Mouse (Mus musculus) A20 (cell line): Measurements from ENCODE around the gene Galnt2.
A peak's percentile ranks its signal among the peaks of the same experiment; 100 is the strongest.

Source experiments
- DNase-seq: peaks from one replicate; pipeline ENCODE4 v3.0.0-alpha.2; 2011; ENCODE audit warnings: low read depth, low spot score

The Galnt2 gene

DNA sequence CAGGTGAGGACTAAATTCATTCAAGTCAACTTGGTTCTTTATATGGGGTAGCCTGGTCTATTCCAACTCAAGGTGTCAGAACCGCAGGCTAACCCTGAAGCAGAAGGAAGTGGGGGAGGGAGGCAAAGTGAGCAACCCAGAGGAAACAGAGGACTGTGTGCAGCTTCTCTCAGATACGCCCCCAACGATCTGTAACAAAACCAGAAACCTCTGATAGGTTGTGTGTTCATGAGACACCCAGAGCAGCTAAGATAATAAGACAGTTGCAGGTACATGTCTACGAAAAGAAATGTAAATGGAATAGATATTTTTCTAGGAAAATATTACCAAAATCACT is 88.1 kb downstream of the Galnt2 start:
- no peak for DNase-seq

DNA sequence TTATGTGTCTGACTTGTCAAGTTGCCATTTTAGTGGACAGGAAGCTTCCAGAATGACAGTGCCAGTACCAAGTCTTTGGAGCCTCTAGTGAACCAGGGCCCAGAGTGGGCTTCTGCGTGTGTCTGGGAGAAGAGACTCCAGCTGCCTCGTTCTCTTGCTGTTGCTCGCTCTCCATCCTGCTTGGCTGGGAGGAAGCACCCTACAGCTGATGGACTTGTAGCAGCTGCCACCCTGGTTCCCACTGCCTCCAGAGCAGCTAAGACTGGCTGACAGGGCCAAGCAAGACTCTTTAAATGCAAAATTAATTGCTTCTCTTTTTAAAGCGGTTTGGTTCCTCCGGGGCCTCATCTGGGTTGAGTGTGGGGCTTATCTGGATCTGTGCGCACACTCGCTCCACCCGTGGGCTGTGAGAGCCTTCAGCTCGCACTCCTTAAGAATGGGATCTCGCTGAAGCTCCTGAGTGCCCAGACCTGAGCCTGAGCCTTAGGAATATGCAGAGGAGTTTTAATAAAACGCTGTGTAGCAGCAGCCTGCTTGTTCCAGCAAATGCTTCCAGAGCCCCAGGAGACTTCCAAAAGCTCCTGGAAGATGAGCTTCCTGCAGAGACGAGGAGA is 90.1 kb downstream of the Galnt2 start:
- DNase-seq, result no peak

DNA sequence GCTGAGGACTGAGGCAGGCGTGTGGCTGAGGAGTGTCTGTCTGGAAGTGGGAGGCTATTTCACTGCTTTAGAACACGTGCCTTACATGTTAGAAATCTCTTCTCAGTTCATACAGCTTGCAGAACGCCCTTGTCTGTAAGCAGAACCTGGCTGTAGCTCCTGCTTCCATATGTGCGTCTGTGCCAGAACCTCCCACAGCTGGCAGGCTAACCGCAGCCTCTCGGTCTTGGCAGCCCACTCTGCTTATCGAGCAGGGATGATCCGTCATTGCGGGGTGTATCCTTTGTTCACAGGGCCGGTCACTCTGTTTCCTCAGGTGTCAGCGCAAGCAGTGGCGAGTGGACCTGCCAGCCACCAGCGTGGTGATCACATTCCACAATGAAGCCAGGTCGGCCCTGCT is 92.2 kb downstream of the Galnt2 start:
- DNase-seq, result no peak

DNA sequence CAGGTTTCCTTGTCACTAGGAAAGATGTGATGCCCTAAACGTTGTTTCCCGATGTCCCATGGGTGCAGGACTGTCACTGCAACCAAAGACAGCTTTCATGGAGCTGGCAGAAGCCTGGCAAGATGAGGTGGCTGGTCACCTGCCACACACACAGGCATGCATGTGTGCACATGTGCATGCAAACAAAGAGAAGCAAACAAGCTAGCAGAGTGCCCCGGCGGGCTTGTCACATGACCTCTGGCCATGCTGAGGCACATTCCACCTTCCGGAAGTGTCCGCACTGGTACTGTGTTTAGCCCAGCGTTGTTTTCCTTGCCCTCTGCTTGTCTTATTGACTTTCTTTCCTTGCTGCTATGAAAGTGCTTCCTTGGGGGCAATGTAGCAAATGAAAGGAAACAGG is 97.1 kb downstream of the Galnt2 start:
- no peak for DNase-seq

DNA sequence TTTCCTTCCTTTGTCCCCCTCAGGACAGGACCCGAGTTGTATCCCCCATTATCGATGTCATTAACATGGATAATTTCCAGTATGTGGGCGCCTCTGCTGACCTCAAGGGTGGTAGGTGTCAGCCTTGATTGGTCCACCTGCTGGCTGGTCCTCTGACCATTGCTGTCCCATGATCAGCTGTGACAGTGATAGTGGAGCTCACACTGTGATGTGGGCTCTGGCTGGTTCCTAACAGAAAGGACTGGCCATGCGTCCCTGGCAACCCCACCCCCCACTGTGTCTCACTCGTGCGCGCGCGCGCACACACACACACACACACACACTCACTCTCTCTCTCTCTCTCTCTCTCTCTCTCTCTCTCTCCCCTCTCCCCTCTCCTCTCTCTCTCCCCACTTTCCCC is 98.5 kb downstream of the Galnt2 start:
- no peak for DNase-seq

DNA sequence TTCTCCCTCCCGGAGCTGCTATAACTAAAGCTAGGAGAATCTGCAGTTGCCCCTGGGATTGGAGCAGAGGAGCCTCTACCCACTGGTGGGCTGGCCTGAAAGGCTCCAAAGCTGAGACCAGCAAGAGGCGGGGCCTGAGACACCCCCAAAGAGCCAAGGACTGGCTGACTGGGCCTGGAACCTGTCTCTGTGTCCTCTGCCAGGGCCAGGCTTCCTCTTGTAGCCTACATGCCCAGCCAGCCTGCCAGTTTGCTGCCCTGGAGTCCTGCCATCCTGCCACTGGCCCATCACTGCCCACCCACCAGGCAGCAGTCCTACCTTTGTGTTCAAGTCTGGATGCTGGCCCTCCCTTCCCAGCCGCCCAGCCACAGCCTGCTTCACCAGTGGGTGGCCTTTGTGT is 99.2 kb downstream of the Galnt2 start:
- no peak for DNase-seq

DNA sequence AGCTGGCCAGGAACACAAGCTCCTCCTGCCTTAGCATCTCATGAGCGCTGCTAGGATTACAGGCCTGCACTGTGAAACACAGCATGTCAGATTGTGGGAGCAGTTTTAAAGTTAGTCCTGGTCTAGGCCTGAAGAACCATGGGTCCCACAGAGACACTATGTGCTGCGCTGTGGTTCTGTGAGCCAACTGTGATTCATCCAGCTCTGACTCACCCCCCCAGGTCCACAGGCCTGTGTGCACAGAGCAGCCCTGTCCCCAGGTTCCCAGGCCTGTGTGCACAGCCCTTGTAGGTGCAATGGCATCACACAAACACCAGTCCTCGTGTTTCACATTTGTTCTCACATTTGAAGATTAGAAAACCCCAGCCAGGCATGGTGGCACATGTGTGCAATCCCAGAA is 99.9 kb downstream of the Galnt2 start:
- no peak for DNase-seq

DNA sequence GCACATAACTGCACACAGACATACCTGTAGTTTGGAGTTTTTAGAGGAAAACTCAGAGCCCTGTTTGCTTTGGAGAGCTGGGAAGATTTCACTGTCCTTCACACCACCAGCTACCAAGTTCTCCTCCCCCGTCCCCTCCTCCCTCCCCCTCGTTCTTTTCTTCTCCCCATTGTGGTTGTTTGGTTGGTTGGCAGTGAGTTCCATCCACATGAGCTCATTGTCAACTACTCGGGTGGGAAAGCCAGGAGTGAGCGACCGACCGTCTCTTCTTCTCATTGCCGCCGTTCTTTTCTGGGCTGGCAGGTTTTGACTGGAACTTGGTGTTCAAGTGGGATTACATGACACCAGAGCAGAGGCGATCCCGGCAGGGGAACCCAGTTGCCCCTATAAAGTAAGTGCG is 100.5 kb downstream of the Galnt2 start:
- no peak for DNase-seq

DNA sequence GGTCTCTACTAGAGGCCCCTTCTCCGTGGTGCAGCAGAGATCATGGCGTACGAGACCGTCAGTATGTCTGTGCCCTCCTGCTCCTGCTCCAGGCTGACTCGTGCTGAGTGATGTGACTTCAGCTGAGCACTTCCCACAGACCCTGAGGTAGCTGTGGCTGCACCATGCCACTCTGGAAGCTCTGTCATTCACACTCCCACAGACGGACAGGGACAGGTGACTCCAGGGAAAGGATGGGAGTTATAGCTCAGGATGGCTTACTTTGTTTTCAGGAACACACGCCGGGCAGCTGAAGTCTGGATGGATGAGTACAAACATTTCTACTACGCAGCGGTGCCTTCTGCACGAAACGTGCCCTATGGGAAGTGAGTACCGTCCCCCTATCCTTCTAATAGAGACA is 105.1 kb downstream of the Galnt2 start:
- DNase-seq, result no peak

DNA sequence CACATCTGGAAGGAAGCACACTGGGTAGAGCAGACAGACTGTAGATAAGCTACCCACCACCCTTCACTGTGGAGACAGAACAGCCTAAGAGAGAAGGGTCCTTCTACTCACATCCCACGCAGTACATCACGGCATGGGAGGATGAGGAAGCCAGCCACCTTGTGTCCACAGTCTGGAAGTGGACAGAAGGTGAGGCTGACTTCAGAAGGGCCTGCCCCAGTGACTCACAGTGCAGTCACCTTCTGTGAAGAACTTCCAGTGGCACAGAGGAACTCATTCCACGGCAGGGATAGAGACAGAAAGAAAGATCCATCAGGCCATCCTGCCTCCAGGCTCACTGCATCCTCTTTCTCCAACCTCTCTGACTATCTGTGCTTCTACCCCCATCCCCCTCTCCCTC is 108.6 kb downstream of the Galnt2 start:
- DNase-seq, result no peak

DNA sequence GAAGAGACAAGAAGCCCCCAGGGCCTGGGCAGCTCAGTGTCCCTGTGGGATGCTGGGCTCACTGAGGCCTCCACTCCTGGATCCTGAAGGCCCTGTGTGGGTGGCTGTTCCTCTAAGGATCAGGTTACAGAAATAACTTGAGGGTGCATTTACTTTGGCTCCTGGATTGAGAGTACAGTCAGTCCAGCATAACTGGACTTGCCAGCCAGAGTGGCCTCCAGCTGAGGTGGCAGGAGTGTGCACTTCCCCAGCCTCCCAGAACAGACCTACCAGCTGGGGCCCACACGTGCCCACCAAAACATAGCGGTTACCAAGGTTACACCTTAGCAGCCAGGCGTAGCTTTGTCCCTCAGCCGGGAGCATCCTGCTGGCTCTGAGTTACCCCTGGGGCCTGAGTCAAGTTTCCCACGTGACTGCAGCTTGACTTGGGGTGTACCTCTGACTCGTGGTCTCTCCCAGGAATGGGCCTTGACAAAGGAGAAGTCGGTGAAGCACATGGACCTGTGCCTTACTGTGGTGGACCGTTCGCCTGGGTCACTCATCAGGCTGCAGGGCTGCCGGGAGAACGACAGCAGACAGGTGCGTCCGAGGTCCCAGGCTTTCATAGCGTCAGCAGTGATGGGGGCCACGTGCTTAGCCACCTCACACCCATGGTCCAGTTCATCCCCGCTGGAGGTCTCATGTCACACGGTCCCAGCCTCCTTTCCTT is 109.3 kb downstream of the Galnt2 start:
- no peak for DNase-seq

DNA sequence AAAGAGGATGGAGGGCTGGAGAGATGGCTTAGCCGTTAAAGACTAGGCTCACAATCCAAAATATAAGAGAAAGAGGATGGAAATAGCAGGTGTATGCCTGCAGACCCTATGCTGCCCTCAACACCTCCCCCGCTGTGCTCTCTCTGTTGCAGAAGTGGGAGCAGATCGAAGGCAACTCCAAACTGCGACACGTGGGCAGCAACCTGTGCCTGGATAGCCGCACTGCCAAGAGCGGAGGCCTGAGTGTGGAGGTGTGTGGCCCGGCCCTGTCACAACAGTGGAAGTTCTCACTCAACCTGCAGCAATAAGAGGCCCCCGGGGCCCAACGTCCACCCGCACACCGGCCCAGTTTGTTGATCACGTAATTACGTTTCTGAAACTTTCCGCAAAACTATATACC is 112.0 kb downstream of the Galnt2 start:
- no peak for DNase-seq

DNA sequence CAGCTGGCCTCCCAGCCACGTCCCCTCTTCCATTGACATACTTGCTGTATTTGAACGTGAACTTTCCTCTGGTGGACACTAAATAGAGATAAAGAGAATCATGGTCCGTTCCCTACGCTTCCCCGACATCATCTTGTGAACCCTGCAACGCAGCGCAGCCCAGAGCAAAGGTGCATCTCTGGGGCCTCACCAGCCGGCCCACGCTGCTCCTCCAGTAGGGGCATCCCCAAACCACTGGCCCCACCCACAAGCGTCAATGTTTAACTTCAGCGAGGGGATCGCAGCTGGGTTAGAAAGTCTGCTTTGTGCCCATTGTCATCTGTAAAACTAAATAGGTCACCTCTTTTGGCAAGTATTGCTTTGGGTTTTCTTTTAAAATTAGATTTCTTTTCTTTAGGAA is 112.8 kb downstream of the Galnt2 start:
- no peak for DNase-seq

DNA sequence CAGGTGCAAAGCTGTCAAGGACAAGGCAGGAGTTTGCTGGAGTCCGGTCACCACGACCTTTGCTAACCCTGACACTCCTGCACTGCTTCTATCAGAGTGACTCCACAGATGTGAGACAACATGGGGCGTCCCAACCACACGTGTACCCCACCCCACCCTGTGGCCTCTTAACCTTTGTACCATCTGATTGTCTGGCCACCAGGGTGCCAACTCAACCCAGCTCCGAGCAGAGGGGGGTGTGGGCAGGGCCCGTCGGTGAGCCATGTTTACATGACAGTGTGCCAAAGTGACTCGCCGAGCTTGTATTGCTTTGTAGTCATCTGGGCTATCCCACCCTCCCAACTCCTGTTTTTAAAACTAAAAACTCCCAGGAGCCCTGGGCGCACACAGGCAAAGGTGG is 113.9 kb downstream of the Galnt2 start:
- no peak for DNase-seq

DNA sequence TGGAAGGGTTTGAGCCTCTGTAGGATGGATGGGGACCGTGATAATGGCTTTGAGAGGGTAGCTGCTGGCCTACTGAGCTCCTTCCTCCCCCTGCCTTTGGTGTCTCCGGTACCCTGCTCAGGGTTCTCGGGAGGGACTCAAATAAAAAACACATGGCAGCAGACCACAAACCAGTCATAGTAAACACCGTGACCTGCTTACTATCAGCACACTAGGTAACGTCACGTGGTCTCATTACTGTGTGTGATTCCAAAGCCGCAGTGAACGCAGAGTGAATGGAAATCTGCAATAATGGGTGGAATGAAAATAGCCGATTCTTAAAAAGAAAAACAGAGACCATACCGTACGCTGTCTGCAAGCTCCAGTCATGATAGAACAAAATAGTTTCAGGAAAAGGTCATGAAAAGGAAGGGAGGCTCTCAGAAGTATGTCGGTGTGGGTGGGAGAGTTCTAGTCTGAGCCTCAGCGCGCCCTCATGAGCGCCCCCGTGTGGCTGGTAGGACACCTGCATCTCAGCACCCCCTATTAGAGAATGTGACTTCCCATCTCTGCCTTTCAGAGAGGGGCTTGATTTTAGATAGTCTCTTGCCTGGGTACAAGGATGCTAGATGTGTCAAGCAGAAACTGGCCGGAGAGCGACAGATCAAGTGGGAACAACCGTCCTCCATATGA is 115.8 kb downstream of the Galnt2 start:
- DNase-seq, result peak; percentile 60

DNA sequence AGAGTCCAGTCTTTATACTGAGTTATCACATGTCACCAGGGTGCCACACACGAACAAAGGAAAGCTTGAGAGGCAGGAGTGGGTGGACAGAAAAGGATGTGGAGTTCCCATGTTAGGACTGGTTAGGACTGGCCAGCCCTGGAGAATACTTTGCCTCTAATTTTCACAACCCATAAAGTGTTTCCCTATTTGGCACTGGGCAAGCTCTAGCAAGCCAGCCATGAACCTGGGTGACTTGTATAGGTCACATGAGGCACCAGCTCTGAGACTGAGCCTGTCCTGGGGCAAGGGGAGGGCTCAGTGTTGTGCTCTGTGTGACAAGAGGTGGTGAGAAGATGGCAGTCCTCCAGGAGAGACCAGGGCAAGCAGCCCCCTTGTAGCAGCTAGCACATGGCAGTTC is 116.9 kb downstream of the Galnt2 start:
- DNase-seq, result no peak

DNA sequence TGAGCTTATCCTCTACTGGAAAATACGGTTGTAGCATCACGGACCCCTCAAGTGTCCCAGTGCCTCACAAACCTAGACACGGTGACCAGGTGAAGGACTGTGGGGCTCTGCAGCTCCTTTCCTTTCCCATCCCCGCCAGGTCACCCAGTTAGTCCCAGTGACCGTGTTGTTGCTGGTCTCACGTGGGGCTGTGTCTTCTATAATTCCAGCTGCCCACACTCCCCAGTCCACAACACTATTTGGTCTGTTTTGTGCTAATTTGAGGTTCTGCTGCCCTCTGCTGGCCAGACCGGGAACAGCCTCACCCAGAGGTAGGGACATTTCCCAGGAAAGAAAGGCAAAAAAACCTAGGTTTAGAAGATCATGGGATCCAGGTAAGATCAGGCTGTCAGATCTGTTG is 118.5 kb downstream of the Galnt2 start:
- DNase-seq, result peak; percentile 58

DNA sequence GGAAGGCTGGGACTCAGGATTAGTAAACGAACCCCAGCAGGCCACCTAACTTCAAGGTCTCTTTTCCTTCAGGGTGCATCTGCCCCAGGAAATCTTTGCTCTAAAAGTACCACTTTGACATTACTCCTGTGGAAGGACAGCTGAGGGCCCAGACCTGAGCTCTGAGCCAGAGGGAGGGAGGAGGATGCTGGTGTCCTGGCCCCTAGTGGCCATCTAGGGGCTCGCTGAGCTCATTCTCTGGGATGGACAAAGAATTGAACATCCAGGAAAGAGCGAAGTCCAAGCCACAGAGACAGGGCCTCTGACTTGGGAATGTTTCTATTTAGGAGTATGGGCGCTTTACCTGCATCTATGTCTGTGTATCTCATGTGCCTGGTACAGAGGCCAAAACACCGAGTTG is 120.4 kb downstream of the Galnt2 start:
- DNase-seq, result no peak

DNA sequence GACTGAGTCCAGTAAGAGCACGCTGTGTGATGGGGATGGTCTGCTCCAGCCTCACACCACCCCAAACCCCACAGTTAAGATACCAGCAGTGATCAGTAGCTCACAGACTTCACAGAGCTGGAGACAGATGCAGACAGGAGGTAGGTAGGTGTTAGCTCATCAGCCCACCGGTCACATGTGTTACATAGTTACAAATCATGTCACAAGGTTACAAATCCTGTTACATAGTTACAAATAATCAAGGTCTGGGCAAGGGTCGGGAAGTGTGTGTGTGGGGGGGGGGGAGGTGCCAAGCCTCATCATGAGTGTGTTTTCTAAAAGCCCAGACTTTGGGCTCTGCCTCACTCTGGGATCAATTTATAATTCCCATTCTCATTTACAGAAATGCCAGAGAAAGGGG is 129.7 kb downstream of the Galnt2 start:
- DNase-seq, result no peak

DNA sequence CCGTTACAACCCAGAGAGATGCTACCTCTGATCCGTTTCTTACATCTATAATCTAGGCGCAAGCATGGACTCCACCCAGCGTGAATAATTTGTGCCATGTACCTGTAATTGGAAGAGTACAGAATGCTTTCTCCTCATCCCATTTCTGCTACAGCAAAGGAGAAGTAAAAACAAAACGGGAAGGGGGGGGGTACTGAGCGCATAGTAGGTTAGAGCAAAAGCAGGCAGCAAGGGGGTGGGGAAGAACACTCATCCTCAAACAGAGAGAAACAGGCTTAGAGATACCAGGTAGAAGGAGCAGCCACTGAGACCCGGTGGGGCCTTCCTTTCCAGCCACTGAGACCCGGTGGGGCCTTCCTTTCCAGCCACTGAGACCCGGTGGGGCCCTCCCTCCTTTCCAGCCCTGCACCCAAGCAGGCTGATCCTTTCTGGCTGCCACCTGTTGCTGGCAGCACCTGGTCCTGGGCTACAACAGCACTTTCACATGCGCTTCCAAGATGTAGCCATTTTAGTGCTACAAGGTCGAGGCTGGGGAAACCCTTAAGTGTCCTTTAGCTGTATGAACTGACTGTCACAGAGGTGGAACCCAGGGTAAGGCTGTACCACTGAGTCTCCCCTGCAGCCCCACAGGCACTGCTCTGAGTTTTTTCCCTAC is 130.7 kb downstream of the Galnt2 start:
- DNase-seq, result peak; percentile 35

DNA sequence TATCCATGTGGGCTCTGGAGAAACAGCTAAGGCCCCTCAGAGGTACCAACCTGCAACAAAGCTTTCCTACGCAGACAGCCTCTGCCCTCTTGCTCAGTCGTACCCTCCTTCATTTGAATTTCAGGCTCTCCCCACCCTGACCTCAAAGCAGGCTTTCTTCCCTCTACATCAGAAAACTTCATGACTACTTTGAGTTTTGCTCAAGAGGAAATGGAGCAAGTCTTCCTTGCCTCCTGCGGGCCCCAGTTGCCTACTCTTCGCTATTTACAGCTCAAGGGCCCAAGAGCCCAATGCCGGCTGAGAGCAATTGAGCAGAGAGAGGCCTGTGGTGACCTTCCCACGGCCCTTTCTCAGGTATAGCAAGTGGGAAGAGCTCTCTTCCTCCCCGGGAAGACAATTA is 131.4 kb downstream of the Galnt2 start:
- DNase-seq, result peak; percentile 19

DNA sequence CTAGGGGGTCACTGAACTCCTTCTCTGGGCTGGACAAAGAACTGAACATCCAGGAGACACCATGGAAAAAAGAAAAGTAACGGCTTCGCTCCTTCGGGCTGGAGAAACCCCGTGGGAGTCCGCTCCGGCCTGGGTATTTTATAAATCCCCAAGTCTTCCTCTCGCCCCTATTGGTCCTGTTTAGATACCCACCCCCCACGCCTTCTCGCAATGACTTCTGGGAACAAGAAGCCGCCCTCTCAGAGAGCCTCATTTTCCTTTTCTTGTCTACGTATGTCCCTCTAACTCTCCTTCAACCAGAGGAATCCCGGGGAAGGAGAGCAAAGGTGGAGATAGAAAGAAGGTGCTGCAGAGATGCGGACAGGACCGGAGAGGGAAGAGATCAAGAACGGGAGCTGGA is 132.1 kb downstream of the Galnt2 start:
- DNase-seq, result no peak

DNA sequence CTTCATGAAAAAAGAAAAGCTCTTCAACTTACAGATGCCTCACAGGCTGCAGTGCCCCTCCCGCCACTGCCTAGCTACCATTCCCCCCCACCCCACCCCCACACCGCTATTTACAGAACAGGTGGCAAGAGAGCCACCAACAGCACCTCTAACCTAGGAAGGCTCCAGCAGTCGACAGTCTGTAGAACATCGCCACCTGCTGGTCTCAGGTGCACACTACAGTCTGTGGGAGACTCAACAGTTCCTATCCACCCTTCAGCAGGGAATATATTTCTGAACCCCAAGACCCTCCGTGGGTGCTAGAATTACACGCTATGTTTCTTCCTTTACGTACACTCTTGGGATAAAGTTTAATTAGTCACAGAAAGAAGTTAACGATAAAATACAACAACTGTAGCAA is 137.0 kb downstream of the Galnt2 start:
- DNase-seq, result peak; percentile 71
